Mouse (Mus musculus): ENCODE data around the gene Gm3159.
"Not testable (repeated sequence)": the region's sequence is repeated elsewhere in the genome, so short reads cannot be mapped to it uniquely, and the experiment has no call there.

GRCm38 (mm10) chr14:4385606-4386005 is 11.7 kb upstream of the Gm3159 start:
- not testable (repeated sequence) for TF ChIP-seq CTCF (IDR thresholded peaks at IDR 0.05; ENCODE audit: low read depth, low read length); POLR2A (IDR thresholded peaks at IDR 0.05; ENCODE audit: borderline replicate concordance, low read depth, low read length)

All from bone marrow macrophage, adult 2 months (primary cell).